Mouse (Mus musculus): ENCODE measurements around the gene Syt5.
"Not testable (repeated sequence)": the region's sequence is repeated elsewhere in the genome, so short reads cannot be mapped to it uniquely, and the experiment has no call there.

The Syt5 gene

GRCm38 (mm10) chr7:4547221-4547641 lies at the start of gene Syt5:
TSS of gene Syt5 (minus strand) at chr7:4547541.
- peak; percentile 74 for DNase-seq (ENCODE audit: low read depth, low spot score)

GRCm38 (mm10) chr7:4597046-4597445 lies 49.7 kb upstream of the Syt5 start:
- DNase-seq (ENCODE audit: low read depth, low spot score): not testable (repeated sequence)

DNA sequence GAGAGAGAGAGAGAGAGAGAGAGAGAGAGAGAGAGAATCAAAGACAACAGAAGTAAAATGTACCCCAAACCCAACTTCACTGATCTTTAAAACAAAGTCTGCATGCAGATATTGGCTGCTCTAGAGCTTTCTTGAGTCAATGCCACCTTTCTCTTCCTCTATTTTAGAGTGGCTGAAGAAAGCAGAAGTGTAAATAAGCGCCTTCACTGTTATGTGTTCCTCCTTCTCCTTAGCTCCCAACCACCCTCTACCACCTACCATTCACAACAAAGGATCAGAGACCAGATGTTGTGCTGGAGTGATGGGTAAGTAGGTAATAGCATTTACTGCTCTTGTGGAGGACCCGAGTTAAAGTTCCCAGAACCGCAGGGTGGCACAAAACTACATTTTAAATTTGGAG lies 34.1 kb upstream of the Syt5 start:
- DNase-seq (ENCODE audit: low read depth, low spot score): not testable (repeated sequence)

DNA sequence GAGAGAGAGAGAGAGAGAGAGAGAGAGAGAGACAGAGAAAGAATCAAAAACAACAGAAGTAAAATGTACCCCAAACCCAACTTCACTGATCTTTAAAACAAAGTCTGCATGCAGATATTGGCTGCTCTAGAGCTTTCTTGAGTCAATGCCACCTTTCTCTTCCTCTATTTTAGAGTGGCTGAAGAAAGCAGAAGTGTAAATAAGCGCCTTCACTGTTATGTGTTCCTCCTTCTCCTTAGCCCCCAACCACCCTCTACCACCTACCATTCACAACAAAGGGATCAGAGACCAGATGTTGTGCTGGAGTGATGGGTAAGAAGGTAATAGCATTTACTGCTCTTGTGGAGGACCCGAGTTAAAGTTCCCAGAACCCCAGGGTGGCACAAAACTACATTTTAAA lies 25.0 kb upstream of the Syt5 start:
- not testable (repeated sequence) for DNase-seq (ENCODE audit: low read depth, low spot score)

- peak; percentile 40 for DNase-seq (ENCODE audit: low read depth, low spot score)
Measured at GRCm38 (mm10) chr7:4562660-4563059, 15.3 kb upstream of the Syt5 start.

DNA sequence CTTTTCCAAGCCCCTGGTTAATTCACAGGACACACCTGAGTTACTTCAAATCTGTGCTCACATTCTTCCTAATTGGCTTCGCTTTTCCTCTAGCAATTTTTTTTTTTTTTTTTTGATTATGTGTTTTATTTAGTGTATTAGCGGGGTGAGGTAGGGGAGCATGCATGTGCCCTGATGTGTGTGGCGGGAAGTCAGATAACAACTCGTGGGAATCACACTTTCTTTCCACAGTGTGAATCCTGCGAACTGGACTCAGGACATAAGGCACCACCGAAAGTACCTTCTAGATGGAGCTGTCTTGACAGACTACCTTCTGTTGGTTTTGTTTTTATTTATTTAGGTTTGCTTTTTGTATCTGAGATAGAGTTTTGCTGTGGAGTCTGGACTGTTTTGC lies 9.8 kb upstream of the Syt5 start:
- DNase-seq (ENCODE audit: low read depth, low spot score): no peak

DNA sequence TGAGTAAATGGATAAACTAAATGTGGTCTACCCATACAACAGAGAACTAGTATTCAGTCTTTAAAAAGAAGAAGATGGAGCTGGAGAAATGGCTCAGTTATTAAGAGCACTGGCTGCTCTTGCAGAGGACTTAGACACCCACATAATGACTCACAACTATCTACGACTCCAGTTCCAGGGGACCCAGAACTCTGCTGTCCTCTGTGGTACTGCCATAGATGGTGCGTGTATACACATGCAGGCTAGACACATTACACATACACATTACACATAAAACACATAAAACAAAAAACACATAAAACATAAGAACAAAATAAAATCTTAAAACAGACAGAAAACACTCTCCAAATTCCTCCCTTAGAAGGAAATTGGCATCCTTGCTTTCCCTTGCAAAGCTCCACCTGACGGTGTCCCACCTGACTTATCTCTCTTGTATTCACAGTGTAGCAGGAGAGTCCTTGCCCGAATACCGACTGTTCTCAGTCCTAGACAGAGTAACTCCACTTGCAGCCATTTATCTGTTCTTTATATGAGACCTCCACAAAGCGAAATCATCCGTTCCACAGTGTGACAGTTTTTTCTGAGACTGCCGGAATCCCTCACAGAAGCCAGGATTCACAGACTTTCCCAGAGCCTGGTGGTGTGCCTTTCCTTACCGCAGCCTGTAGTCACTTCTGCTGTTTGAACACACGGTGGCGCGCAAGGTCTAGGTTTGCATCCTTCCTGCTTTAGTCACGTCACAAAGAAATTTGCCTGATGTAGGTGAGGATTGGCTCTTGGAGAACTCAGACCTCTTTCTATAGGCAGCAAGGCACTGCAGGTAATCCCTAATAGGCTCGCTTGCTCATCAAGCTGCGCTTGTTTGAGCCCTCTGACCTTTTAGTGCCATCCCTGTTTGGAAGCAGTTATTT lies 9.2 kb upstream of the Syt5 start:
- DNase-seq (ENCODE audit: low read depth, low spot score): peak; percentile 93

DNA sequence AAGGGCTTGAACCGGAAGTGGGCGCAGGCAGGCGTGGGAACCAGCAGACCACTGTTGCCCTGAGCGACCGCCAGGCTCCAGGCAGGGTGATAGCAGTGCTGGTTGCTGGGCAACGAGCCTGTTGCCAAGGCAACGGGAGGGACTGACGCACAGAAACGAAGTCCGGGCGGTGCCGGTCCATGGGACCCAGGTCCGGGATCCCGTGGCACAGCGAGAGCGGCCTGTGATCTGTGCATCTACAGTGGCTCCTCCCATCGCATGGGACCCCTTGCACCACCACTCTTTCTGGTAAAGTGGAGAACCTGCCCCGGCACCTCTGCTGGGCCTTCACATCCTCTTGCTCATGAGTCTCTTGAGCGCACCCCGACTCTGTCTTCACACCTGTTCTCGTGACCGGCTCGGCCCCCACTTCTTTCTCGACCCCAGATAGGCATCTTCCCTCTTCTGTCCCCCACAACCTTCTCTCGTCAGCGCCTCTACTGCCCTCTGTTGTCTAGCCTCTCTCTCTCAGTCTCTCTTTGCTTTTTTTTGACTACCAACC lies 680 bp downstream of the Syt5 start:
- peak; percentile 93 for DNase-seq (ENCODE audit: low read depth, low spot score)

- no peak for DNase-seq (ENCODE audit: low read depth, low spot score)
Measured at GRCm38 (mm10) chr7:4546050-4546449, 1.3 kb downstream of the Syt5 start.

- peak; percentile 83 for DNase-seq (ENCODE audit: low read depth, low spot score)
Measured at GRCm38 (mm10) chr7:4542013-4542412, 5.3 kb downstream of the Syt5 start.

DNA sequence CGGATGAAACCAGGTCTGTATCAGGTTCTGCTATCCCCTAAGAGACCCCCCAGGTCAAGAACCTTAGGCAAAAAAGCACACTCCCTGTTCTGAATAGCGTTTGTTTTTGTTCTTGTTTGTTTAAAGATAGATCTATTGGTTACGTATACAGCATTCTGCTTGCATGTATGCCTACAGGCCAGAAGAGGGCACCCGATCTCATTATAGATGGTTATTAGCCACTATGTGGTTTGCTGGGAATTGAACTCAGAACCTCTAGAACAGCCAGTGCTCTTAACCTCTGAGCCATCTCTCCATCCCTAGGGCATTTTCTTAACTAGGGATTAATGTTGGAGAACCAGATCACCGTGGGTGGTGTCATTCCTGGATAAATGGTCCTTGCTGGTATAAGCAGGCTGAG lies 6.0 kb downstream of the Syt5 start:
- peak; percentile 41 for DNase-seq (ENCODE audit: low read depth, low spot score)

GRCm38 (mm10) chr7:4539019-4539418 lies 8.3 kb downstream of the Syt5 start:
- peak; percentile 82 for DNase-seq (ENCODE audit: low read depth, low spot score)

GRCm38 (mm10) chr7:4537181-4537580 lies 10.2 kb downstream of the Syt5 start:
- peak; percentile 86 for DNase-seq (ENCODE audit: low read depth, low spot score)

DNA sequence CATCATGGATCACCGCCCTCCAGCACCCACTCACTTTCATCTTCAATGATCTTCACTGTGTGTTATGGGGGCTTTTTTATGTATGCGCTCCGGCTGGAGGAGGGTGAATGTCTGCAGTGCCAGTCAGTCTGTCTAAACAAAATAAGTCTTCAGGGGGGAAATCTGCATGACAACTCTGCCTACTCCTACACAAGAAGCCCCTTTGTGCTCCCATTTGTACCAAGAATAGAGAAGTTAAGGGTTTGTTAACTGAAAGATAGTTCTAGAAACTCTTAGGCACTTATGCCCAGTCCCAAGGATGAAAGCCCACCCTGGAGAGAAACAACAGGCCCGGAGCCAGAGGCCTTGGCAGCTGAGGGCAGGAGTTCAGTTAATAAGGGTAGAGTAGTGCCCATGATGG lies 11.0 kb downstream of the Syt5 start:
- DNase-seq (ENCODE audit: low read depth, low spot score): peak; percentile 49

GRCm38 (mm10) chr7:4532005-4532729 lies 15.2 kb downstream of the Syt5 start, which contains the start of gene Dnaaf3:
TSS of gene Dnaaf3 (minus strand) at chr7:4532453.
- DNase-seq (ENCODE audit: low read depth, low spot score): peak; percentile 92

DNA sequence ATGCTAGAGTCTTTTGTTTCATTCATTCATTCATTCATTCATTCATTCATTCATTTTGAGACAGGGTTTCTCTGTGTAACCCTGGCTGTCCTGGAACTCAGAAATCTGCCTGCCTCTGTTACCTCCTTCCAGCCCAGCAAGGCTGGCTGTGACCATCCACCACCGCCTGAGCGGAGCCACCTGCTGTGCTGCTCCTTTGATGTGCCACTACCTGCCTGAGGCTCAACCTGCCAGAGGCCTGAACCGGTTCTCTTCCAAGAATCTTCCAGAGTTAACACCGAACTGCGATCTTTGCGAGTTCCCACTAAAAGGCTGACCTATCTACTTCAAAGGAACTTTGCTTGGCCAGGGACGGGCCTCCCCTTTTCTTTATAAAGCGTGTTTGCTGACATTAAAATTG lies 17.2 kb downstream of the Syt5 start:
- peak; percentile 86 for DNase-seq (ENCODE audit: low read depth, low spot score)

DNA sequence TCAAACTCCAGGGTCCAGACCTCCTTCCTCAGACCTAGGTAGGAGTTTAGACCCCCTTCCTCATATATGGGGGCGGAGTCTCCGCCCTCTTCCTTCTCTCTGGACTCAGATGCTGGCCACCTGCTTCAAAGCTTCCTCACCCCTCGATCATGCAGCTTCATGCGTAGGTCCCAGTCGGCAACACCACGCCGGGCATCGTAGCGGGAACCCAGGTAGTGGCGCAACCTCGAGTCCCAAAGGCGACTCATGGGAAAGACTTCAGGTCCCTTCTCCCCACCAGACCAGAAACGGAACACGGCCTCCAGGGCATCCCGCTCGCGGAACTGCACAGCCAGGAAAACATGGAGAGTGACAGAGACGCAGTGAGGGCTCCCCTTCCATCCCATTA lies 20.0 kb downstream of the Syt5 start:
- DNase-seq (ENCODE audit: low read depth, low spot score): peak; percentile 27

- DNase-seq (ENCODE audit: low read depth, low spot score): peak; percentile 98
Measured at GRCm38 (mm10) chr7:4526341-4527301, 20.7 kb downstream of the Syt5 start.

- DNase-seq (ENCODE audit: low read depth, low spot score): peak; percentile 87
Measured at GRCm38 (mm10) chr7:4524212-4524922, 23.0 kb downstream of the Syt5 start, which contains the start of gene Tnni3. TSS of gene Tnni3 (minus strand) at chr7:4524229.

Data from ZHBTc4 (cell line).